Mouse (Mus musculus) kidney, postnatal 25 days (tissue): ENCODE results near the gene Maml3.

Experiments
- DNase-seq, 2 experiments: peaks; one replicate each; pipeline ENCODE4 v3.0.0; 2021; ENCODE audit warnings: mixed read lengths in 2 of 2

The Maml3 gene

GRCm38 (mm10) chr3:52088458-52089341 lies 16.2 kb downstream of the Maml3 start:
- peak; percentile 97 to 99 for DNase-seq

GRCm38 (mm10) chr3:52087636-52088280 lies 17.1 kb downstream of the Maml3 start:
- no peak for DNase-seq

- no peak for DNase-seq
Observed at GRCm38 (mm10) chr3:52078763-52079162, 26.1 kb downstream of the Maml3 start.

GRCm38 (mm10) chr3:52073959-52074358 lies 30.9 kb downstream of the Maml3 start:
- no peak for DNase-seq

GRCm38 (mm10) chr3:52071996-52072395 lies 32.9 kb downstream of the Maml3 start:
- DNase-seq: no peak

- no peak for DNase-seq
Observed at GRCm38 (mm10) chr3:52070163-52070478, 34.8 kb downstream of the Maml3 start.

GRCm38 (mm10) chr3:52069304-52070162 lies 35.3 kb downstream of the Maml3 start:
- peak; percentile 62 to 76 for DNase-seq

- DNase-seq: no peak
Observed at GRCm38 (mm10) chr3:52068885-52069284, 36.0 kb downstream of the Maml3 start.

GRCm38 (mm10) chr3:52067181-52067580 lies 37.7 kb downstream of the Maml3 start:
- DNase-seq: no peak

- DNase-seq: no peak
Observed at GRCm38 (mm10) chr3:52066142-52066541, 38.7 kb downstream of the Maml3 start.

- no peak for DNase-seq
Observed at GRCm38 (mm10) chr3:52063261-52063655, 41.6 kb downstream of the Maml3 start.

- no peak for DNase-seq
Observed at GRCm38 (mm10) chr3:52062389-52063260, 42.3 kb downstream of the Maml3 start.

- no peak for DNase-seq
Observed at GRCm38 (mm10) chr3:52061472-52062388, 43.1 kb downstream of the Maml3 start.

GRCm38 (mm10) chr3:52060886-52061285 lies 44.0 kb downstream of the Maml3 start:
- no peak for DNase-seq

GRCm38 (mm10) chr3:52051801-52052200 lies 53.1 kb downstream of the Maml3 start:
- DNase-seq: no peak

GRCm38 (mm10) chr3:52048082-52048481 lies 56.8 kb downstream of the Maml3 start:
- DNase-seq: no peak

- DNase-seq: peak in 1 of 2 experiments; percentile 36
Observed at GRCm38 (mm10) chr3:52047537-52047936, 57.3 kb downstream of the Maml3 start.

GRCm38 (mm10) chr3:52046895-52047372 lies 57.9 kb downstream of the Maml3 start:
- DNase-seq: peak; percentile 99

- DNase-seq: peak; percentile 86 to 95
Observed at GRCm38 (mm10) chr3:52046027-52046700, 58.7 kb downstream of the Maml3 start.

GRCm38 (mm10) chr3:52045221-52045641 lies 59.6 kb downstream of the Maml3 start:
- peak; percentile 35 to 43 for DNase-seq
